Mouse (Mus musculus): Measurements from ENCODE around the gene Pth2. TPM values are rescaled to one million over a fixed set of nuclear protein-coding genes. Genes with fewer than 3 reads are reported as not detected.

The Pth2 gene
- total and polyA plus RNA-seq, 2 experiments from 2014 or later = not detected

GRCm38 (mm10) chr7:45154096-45154992 lies 26.5 kb upstream of the Pth2 start, which contains the start of the genes Pih1d1 and Aldh16a1:
TSS of gene Pih1d1 (plus strand) at chr7:45154303.
TSS of gene Aldh16a1 (minus strand) at chr7:45154584.
- Histone ChIP-seq H3K27ac (ENCODE audit: low read depth) (peak within 1 kb of the TSS; percentile 97), H3K9me3 (replicated peaks; ENCODE audit: control insufficient read depth, low read length) (no peaks in the 10 kb centered on the region), H3K4me2 (ENCODE audit: low read depth, low read length) (peak within 1 kb of the TSS; percentile 83), H3K4me3 (ENCODE audit: low read depth, low read length) (peak within 1 kb of the TSS; percentile 76), H3K27me3 (ENCODE audit: control insufficient read depth, insufficient read depth, low read length) (no peaks in the 10 kb centered on the region), H3K9ac (replicated peaks; ENCODE audit: low read depth, low read length) (peak within 1 kb of the TSS; percentile 83), H3K36me3 (replicated peaks; ENCODE audit: control insufficient read depth, insufficient read depth, low read length) (0 out of 2 replicates have a peak, but pooled peaks cover 7% of the 10 kb centered on the region), H3K4me1 (ENCODE audit: control insufficient read depth, insufficient read depth) (0 out of 2 replicates have a peak, but pooled peaks cover 7% of the 10 kb centered on the region)
- TF ChIP-seq EP300 (IDR thresholded peaks at IDR 0.05; ENCODE audit: low read depth) = 0 out of 2 replicates have a peak, but pooled peaks have one; percentile 63
- TF ChIP-seq CTCF (IDR thresholded peaks at IDR 0.05; ENCODE audit: low read depth) = peak; percentile 61
- 2% methylated on average over 69 of the region's 69 CpGs for WGBS
- DNase-seq (ENCODE audit: low spot score) = peak; percentile 94
- peak; percentile 94 for ATAC-seq (ENCODE audit: insufficient read depth, low read depth)

- Histone ChIP-seq H3K36me3 (replicated peaks; ENCODE audit: control insufficient read depth, insufficient read depth, low read length) (peaks cover 9% of the 10 kb centered on the region; the same call in 1 of the 2 replicates), H3K4me1 (ENCODE audit: control insufficient read depth, insufficient read depth) (0 out of 2 replicates have a peak, but pooled peaks cover 7% of the 10 kb centered on the region), H3K9me3 (replicated peaks; ENCODE audit: control insufficient read depth, low read length) (no peaks in the 10 kb centered on the region), H3K27ac (ENCODE audit: low read depth) (peak overlapping the region; percentile 97; the same call in 1 of the 2 replicates), H3K4me3 (ENCODE audit: low read depth, low read length) (peak overlapping the region; percentile 76), H3K4me2 (ENCODE audit: low read depth, low read length) (peak overlapping the region; percentile 83), H3K27me3 (ENCODE audit: control insufficient read depth, insufficient read depth, low read length) (no peaks in the 10 kb centered on the region), H3K9ac (replicated peaks; ENCODE audit: low read depth, low read length) (no peak overlapping the region)
- DNase-seq (ENCODE audit: low spot score) = peak; percentile 44
- 72% methylated on average over 12 of the region's 12 CpGs for WGBS
- ATAC-seq (ENCODE audit: insufficient read depth, low read depth) = peak; percentile 26
- TF ChIP-seq EP300 (IDR thresholded peaks at IDR 0.05; ENCODE audit: low read depth) = no peak
- peak; percentile 43; the same call in 1 of the 2 replicates for TF ChIP-seq CTCF (IDR thresholded peaks at IDR 0.05; ENCODE audit: low read depth)
Observed at GRCm38 (mm10) chr7:45154993-45155514, 25.7 kb upstream of the Pth2 start.

- Histone ChIP-seq H3K4me3 (ENCODE audit: low read depth, low read length) (no peak overlapping the region), H3K27me3 (ENCODE audit: control insufficient read depth, insufficient read depth, low read length) (no peaks in the 10 kb centered on the region), H3K9me3 (replicated peaks; ENCODE audit: control insufficient read depth, low read length) (no peaks in the 10 kb centered on the region), H3K4me1 (ENCODE audit: control insufficient read depth, insufficient read depth) (0 out of 2 replicates have a peak, but pooled peaks cover 7% of the 10 kb centered on the region), H3K9ac (replicated peaks; ENCODE audit: low read depth, low read length) (no peak overlapping the region), H3K27ac (ENCODE audit: low read depth) (no peak overlapping the region), H3K36me3 (replicated peaks; ENCODE audit: control insufficient read depth, insufficient read depth, low read length) (peaks cover 11% of the 10 kb centered on the region; the same call in 1 of the 2 replicates), H3K4me2 (ENCODE audit: low read depth, low read length) (no peak overlapping the region)
- TF ChIP-seq CTCF (IDR thresholded peaks at IDR 0.05; ENCODE audit: low read depth) (no peak), EP300 (IDR thresholded peaks at IDR 0.05; ENCODE audit: low read depth) (no peak)
- 83% methylated on average over 9 of the region's 9 CpGs for WGBS
- DNase-seq (ENCODE audit: low spot score) = no peak
- no peak for ATAC-seq (ENCODE audit: insufficient read depth, low read depth)
Observed at GRCm38 (mm10) chr7:45155590-45155989, 25.2 kb upstream of the Pth2 start.

GRCm38 (mm10) chr7:45156206-45156605 lies 24.6 kb upstream of the Pth2 start:
- WGBS = 87% methylated on average over 15 of the region's 15 CpGs
- Histone ChIP-seq H3K9ac (replicated peaks; ENCODE audit: low read depth, low read length) (no peak overlapping the region), H3K36me3 (replicated peaks; ENCODE audit: control insufficient read depth, insufficient read depth, low read length) (peaks cover 11% of the 10 kb centered on the region; the same call in 1 of the 2 replicates), H3K4me1 (ENCODE audit: control insufficient read depth, insufficient read depth) (0 out of 2 replicates have a peak, but pooled peaks cover 7% of the 10 kb centered on the region), H3K4me2 (ENCODE audit: low read depth, low read length) (no peak overlapping the region), H3K27me3 (ENCODE audit: control insufficient read depth, insufficient read depth, low read length) (no peaks in the 10 kb centered on the region), H3K9me3 (replicated peaks; ENCODE audit: control insufficient read depth, low read length) (no peaks in the 10 kb centered on the region), H3K4me3 (ENCODE audit: low read depth, low read length) (no peak overlapping the region), H3K27ac (ENCODE audit: low read depth) (no peak overlapping the region)
- DNase-seq (ENCODE audit: low spot score) = no peak
- TF ChIP-seq EP300 (IDR thresholded peaks at IDR 0.05; ENCODE audit: low read depth) (no peak), CTCF (IDR thresholded peaks at IDR 0.05; ENCODE audit: low read depth) (no peak)
- no peak for ATAC-seq (ENCODE audit: insufficient read depth, low read depth)

GRCm38 (mm10) chr7:45157459-45157858 lies 23.3 kb upstream of the Pth2 start:
- TF ChIP-seq EP300 (IDR thresholded peaks at IDR 0.05; ENCODE audit: low read depth) (no peak), CTCF (IDR thresholded peaks at IDR 0.05; ENCODE audit: low read depth) (no peak)

More at GRCm38 (mm10) chr7:45157459-45157858, 23.3 kb upstream of the Pth2 start:
- Histone ChIP-seq H3K9me3 (replicated peaks; ENCODE audit: control insufficient read depth, low read length) (no peaks in the 10 kb centered on the region), H3K4me2 (ENCODE audit: low read depth, low read length) (no peak overlapping the region), H3K4me1 (ENCODE audit: control insufficient read depth, insufficient read depth) (0 out of 2 replicates have a peak, but pooled peaks cover 7% of the 10 kb centered on the region), H3K27me3 (ENCODE audit: control insufficient read depth, insufficient read depth, low read length) (peaks cover 2% of the 10 kb centered on the region; the same call in 1 of the 2 replicates), H3K27ac (ENCODE audit: low read depth) (no peak overlapping the region), H3K4me3 (ENCODE audit: low read depth, low read length) (no peak overlapping the region), H3K36me3 (replicated peaks; ENCODE audit: control insufficient read depth, insufficient read depth, low read length) (peaks cover 11% of the 10 kb centered on the region; the same call in 1 of the 2 replicates), H3K9ac (replicated peaks; ENCODE audit: low read depth, low read length) (no peak overlapping the region)
- DNase-seq (ENCODE audit: low spot score) = no peak
- ATAC-seq (ENCODE audit: insufficient read depth, low read depth) = no peak
- 83% methylated on average over 14 of the region's 14 CpGs for WGBS

Data from heart, postnatal 0 days (tissue).